Comparison of ENCODE assay signal across 9 mouse cellular contexts in genomic region chr1:73932421-73933145, GRCm38 (mm10).
A peak's percentile ranks its signal among the peaks of the same experiment; 100 is the strongest.
DNase-seq lines count a peak whose midpoint lies in the region; ATAC-seq and TF ChIP-seq lines count a peak whose summit lies in the region.
"Had no signal": no experiment of that assay in that cellular context is flagged by ENCODE, and none has a peak within 500 bp of the region (broad histone marks: within the 10 kb centered on the region; RNA-seq: fewer than 3 reads in every experiment).

No protein-coding gene starts in this region.

- ATAC-seq in kidney, postnatal 0 days (replicated peaks; ENCODE audit: low FRiP score, low read depth): no peak
- ATAC-seq in stomach, postnatal 0 days (ENCODE audit: low FRiP score, low TSS enrichment): no peak
- no peak for ATAC-seq in forebrain, embryonic 16.5 days
- no peak for ATAC-seq in granulocyte monocyte progenitor cell, adult 5-6 weeks (replicated peaks; ENCODE audit: poor library complexity, severe bottlenecking)

- no peak for DNase-seq in testis, postnatal 10 days (ENCODE audit: low spot score)
- peak; percentile 64 to 83 for DNase-seq in heart, adult 9 months (ENCODE audit: low spot score in 2 of 2)
- peak; percentile 57 for DNase-seq in kidney, postnatal 0 days (ENCODE audit: low spot score)
- no peak for DNase-seq in stomach, postnatal 0 days (ENCODE audit: low spot score)
- no peak for DNase-seq in thymus, postnatal 36 days

- WGBS in kidney, postnatal 0 days: 56% methylated on average over 10 of the region's 10 CpGs
- WGBS in stomach, postnatal 0 days: 56% methylated on average over 10 of the region's 10 CpGs
- 80% methylated on average over 10 of the region's 10 CpGs for WGBS in forebrain, embryonic 16.5 days

- H3K27ac ChIP-seq in testis, adult 2 months (ENCODE audit: control insufficient read depth, insufficient read depth, low read depth, low read length): peak overlapping the region; percentile 14; the same call in 1 of the 2 replicates
- H3K27ac ChIP-seq in kidney, postnatal 0 days: peak overlapping the region; percentile 88
- peak overlapping the region; percentile 18; the same call in 1 of the 2 replicates for H3K27ac ChIP-seq in stomach, postnatal 0 days (replicated peaks)
- no peak overlapping the region for H3K27ac ChIP-seq in forebrain, embryonic 16.5 days (ENCODE audit: low read length)
- H3K27ac ChIP-seq: limb, embryonic 13.5 days had no signal

- no peak for TF ChIP-seq POLR2A in testis, adult 2 months (IDR thresholded peaks at IDR 0.05; ENCODE audit: control insufficient read depth, low read depth, low read length)

- H3K9ac ChIP-seq in kidney, postnatal 0 days (ENCODE audit: low read depth, low read length): no peak overlapping the region
- no peak overlapping the region for H3K9ac ChIP-seq in stomach, postnatal 0 days (ENCODE audit: low read length)
- H3K9ac ChIP-seq in forebrain, embryonic 16.5 days (replicated peaks; ENCODE audit: low read depth, low read length): no peak overlapping the region
- H3K9ac ChIP-seq: limb, embryonic 13.5 days had no signal

- no peak for TF ChIP-seq EP300 in stomach, postnatal 0 days (optimal IDR thresholded peaks at IDR 0.05)

- no peaks in the 10 kb centered on the region for H3K27me3 ChIP-seq in testis, adult 2 months (ENCODE audit: control insufficient read depth, insufficient read depth, low read length)
- H3K27me3 ChIP-seq in kidney, postnatal 0 days (ENCODE audit: insufficient read depth, low read length): no peaks in the 10 kb centered on the region
- no peaks in the 10 kb centered on the region for H3K27me3 ChIP-seq in stomach, postnatal 0 days (ENCODE audit: control insufficient read depth, insufficient read depth, low read length)
- H3K27me3 ChIP-seq in forebrain, embryonic 16.5 days (replicated peaks; ENCODE audit: control insufficient read depth, insufficient read depth, low read length): no peaks in the 10 kb centered on the region
- H3K27me3 ChIP-seq: limb, embryonic 13.5 days had no signal

- TF ChIP-seq CTCF in testis, adult 2 months (IDR thresholded peaks at IDR 0.05; ENCODE audit: control insufficient read depth, insufficient read depth, insufficient replicate concordance, low read depth, low read length): no peak
- no peak for TF ChIP-seq CTCF in kidney, postnatal 0 days (IDR thresholded peaks at IDR 0.05; ENCODE audit: low read depth)
- no peak for TF ChIP-seq CTCF in stomach, postnatal 0 days (IDR thresholded peaks at IDR 0.05; ENCODE audit: low read depth)

- no peaks in the 10 kb centered on the region for H3K36me3 ChIP-seq in testis, adult 2 months (ENCODE audit: control insufficient read depth, insufficient read depth, low read length)
- peaks cover 17% of the 10 kb centered on the region; the same call in 1 of the 2 replicates for H3K36me3 ChIP-seq in kidney, postnatal 0 days (ENCODE audit: insufficient read depth, low read length)
- H3K36me3 ChIP-seq in stomach, postnatal 0 days (ENCODE audit: control insufficient read depth, insufficient read depth, low read length): peaks cover 14% of the 10 kb centered on the region
- H3K36me3 ChIP-seq in forebrain, embryonic 16.5 days (ENCODE audit: control insufficient read depth, insufficient read depth): no peaks in the 10 kb centered on the region

- H3K4me2 ChIP-seq in kidney, postnatal 0 days (ENCODE audit: low read length): no peak overlapping the region
- no peak overlapping the region for H3K4me2 ChIP-seq in stomach, postnatal 0 days (replicated peaks; ENCODE audit: low read depth)
- H3K4me2 ChIP-seq in forebrain, embryonic 16.5 days (ENCODE audit: low read length): no peak overlapping the region
- H3K4me2 ChIP-seq: limb, embryonic 13.5 days had no signal

- no peaks in the 10 kb centered on the region for H3K9me3 ChIP-seq in kidney, postnatal 0 days (replicated peaks; ENCODE audit: low read length)
- no peaks in the 10 kb centered on the region for H3K9me3 ChIP-seq in stomach, postnatal 0 days (ENCODE audit: control insufficient read depth, low read length)
- H3K9me3 ChIP-seq in forebrain, embryonic 16.5 days (ENCODE audit: control insufficient read depth, low read length): no peaks in the 10 kb centered on the region
- H3K9me3 ChIP-seq: limb, embryonic 13.5 days had no signal

- H3K4me3 ChIP-seq in testis, adult 2 months (ENCODE audit: control insufficient read depth, low read depth, low read length): no peak overlapping the region
- H3K4me3 ChIP-seq in kidney, postnatal 0 days (replicated peaks; ENCODE audit: low read depth, low read length): no peak overlapping the region
- H3K4me3 ChIP-seq in stomach, postnatal 0 days (ENCODE audit: low read depth, low read length): no peak overlapping the region
- no peak overlapping the region for H3K4me3 ChIP-seq in forebrain, embryonic 16.5 days (replicated peaks; ENCODE audit: low read length)
- H3K4me3 ChIP-seq: limb, embryonic 13.5 days had no signal

- H3K4me1 ChIP-seq in testis, adult 2 months (ENCODE audit: control insufficient read depth, insufficient read depth, low read length): no peaks in the 10 kb centered on the region; the same call in 1 of the 2 replicates
- H3K4me1 ChIP-seq in kidney, postnatal 0 days (replicated peaks; ENCODE audit: insufficient read depth, low read length): peaks cover 46% of the 10 kb centered on the region
- no peaks in the 10 kb centered on the region for H3K4me1 ChIP-seq in stomach, postnatal 0 days (replicated peaks; ENCODE audit: control insufficient read depth, insufficient read depth)
- no peaks in the 10 kb centered on the region; the same call in 1 of the 2 replicates for H3K4me1 ChIP-seq in forebrain, embryonic 16.5 days (replicated peaks; ENCODE audit: control insufficient read depth, insufficient read depth, low read length)
- H3K4me1 ChIP-seq: limb, embryonic 13.5 days had no signal

Comparison
In these comparisons a context has a peak if more than half of its experiments do, and no peak if none do; other contexts are left out.
1. DNase-seq: peak in heart, adult 9 months (2 of 2) and kidney, postnatal 0 days (single experiment); none in testis, postnatal 10 days (single experiment), stomach, postnatal 0 days (single experiment) and thymus, postnatal 36 days (0 of 2).